Mouse (Mus musculus) sigmoid colon, adult 10 weeks (tissue): Measurements from ENCODE around the gene Abcb5. TPM values are rescaled to one million over a fixed set of nuclear protein-coding genes. Genes with fewer than 3 reads are reported as not detected.

Experiments used
- polyA plus RNA-seq: library from polyadenylated mRNA; stranded (reverse); fragments of 350-450 nt; fragmentation: Illumina TruSeq; extraction: RNeasy Lipid Tissue Mini Kit (QIAGEN cat#74804); gene quantifications from one replicate; pipeline ENCODE4 v1.2.3, GENCODE M21; 2014; ENCODE audit warnings: low read depth, low replicate concordance

The Abcb5 gene
- polyA plus RNA-seq = not detected

DNA sequence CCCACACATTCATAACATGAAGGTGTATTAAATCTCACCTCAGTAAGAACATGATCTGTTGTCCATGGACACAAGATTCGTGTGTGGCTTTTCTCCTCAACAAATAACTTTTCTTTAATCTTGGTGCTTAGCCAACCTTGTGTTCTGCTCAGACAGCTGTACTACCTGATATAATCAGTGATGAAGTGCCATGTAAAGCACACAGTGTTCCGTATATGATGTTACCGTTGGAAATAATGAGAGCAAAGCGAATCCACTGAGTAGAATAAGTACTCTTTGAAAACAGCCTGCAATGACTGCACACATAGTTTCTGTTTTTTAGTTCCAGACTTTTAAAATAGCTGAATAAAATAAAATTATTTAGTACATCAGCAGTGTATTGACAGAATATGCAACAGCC lies at the start of gene Abcb5:
Gene Abcb5, minus strand, starts transcription at position 101 of the 400 bp plus-strand sequence.

DNA sequence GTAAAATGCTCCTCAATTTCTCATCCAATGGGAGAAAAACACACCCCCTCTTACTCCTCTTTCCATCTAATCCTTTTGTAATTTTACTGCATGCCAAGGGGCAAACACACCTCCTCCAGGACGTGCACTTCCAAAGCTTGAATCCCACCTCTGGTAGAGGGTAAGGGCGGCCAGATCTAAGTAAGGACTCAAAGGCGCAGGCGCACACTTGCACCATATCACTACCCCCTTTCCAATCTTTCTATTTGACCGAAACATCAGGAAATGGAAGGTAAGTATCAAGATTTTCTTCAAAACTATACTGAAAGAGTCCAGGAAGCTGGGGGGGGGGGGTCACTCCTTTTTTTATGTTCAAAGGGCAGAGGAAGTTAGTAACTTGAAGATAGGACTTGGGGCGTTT lies 120.0 kb downstream of the Abcb5 start, which contains the start of gene Sp8:
Gene Sp8, plus strand, starts transcription at position 109 of the 400 bp plus-strand sequence.

Other genes starting within 250 kb of the Abcb5 start
- gene Sp8, start 120.1 kb downstream of the Abcb5 start, polyA plus RNA-seq = not detected